Mouse (Mus musculus): ENCODE data around the gene Camk2n2.

The Camk2n2 gene

DNA sequence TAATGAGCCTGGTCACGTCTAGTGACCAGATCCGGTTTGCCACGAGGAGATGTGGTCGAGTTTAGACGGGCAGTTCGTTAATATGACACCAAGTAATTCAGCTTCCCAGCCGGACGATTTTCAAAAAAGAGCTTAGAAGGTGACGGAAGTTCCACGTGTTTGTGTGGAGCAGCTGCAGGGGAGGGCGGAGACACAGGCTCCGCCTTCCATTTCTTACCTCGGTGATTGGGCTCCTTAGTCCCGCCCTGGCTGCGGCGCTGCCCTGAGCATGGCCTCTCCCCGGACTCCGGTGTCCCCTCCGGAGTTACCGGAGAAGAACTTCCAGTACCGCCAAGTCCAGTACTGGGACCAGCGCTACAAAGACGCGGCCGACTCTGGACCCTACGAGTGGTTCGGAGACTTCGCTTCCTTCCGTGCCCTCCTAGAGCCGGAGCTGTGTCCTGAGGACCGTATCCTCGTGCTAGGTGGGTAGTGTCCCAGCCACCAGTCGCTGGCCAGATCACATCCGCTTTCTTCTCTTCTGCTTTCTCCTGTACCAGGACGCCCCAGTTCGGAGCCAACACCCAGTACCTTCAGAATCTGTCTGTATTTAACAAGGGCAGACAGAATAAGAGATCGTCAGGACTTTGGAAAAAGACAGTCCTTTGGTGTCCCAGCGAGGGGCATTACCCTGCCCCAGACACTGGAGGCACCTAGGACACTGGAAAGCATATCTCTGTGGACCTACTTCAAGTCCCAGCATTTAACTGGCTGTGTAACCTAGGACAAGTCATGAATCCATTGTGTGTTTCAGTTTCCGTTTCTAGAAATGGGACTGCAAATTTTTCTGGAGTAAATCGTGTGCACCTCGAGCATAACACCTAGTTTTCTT lies 9.5 kb downstream of the Camk2n2 start, which contains the start of the genes Eef1akmt4, Gm49333 and Alg3:
Gene Eef1akmt4, plus strand, starts transcription at position 237 of the 871 bp plus-strand sequence.
Gene Gm49333, plus strand, starts transcription at position 254 of the 871 bp plus-strand sequence.
Gene Alg3, minus strand, starts transcription at position 379 of the 871 bp plus-strand sequence.
- DNase-seq (ENCODE audit: low read depth, low spot score): peak; percentile 97

DNA sequence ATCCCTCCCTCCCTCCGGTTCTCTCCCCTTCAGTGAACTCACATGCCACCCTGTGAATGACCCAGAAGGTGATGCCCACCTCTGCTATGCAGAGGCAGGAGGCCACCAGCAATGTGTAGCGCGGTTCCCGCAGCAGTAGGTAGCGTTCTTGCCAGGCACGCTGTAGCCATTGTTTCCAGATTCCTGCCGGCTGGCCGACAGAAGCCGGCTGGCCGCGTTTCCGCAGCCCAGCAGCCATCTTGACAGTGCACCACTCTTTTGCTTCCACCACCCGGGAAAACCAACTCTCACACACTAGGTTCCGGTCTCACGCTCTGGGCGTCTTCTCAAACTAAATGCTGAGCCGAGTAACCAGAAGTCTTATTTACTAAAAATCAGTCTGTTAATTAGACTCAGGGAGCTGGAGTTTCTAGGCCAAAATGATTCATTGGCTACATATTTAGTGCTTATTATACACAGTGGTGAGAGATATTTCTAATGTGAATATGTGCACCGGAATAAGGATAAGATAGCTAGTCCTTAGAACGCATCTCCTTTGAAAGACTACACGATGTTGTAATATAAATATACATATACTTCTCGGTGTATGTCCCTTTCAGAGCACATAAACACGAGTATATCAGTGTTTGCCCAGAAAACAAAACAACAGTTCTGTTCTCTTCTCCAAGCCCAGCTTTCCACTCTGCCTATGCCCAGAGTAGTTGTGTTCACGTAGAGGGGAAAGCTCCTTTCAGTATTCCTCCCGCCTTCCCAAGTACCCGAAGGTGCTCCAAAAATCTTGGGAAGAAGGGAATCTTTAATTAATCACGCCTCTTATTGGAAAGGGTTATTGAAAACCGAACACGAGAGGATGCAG lies 10.4 kb downstream of the Camk2n2 start:
- peak; percentile 93 for DNase-seq (ENCODE audit: low read depth, low spot score)

- no peak for DNase-seq (ENCODE audit: low read depth, low spot score)
Observed at GRCm38 (mm10) chr16:20604705-20605104, 16.4 kb downstream of the Camk2n2 start.

DNA sequence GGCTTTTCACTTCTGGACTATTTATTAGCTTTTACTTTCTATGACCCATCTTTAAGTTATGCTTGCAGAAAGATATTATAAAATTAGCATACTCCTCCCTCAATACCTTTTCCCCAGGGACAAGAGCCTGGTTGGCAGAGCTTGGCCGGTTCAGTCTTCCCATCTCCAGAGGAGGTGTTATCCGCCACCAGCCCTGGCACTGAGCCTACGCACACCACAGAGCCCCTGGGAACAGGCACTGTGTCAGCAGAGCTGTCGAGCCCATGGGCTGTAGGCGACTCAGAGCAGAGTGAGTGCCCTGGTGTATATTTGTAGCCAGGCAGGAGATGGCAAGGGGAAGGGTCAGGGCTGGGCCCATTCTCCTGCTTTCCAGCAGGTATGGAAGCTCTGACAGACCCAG lies 20.6 kb downstream of the Camk2n2 start:
- no peak for DNase-seq (ENCODE audit: low read depth, low spot score)

- DNase-seq (ENCODE audit: low read depth, low spot score): no peak
Observed at GRCm38 (mm10) chr16:20596687-20597441, 24.2 kb downstream of the Camk2n2 start.

GRCm38 (mm10) chr16:20595737-20596136 lies 25.4 kb downstream of the Camk2n2 start:
- no peak for DNase-seq (ENCODE audit: low read depth, low spot score)

- no peak for DNase-seq (ENCODE audit: low read depth, low spot score)
Observed at GRCm38 (mm10) chr16:20595060-20595673, 25.9 kb downstream of the Camk2n2 start.

- no peak for DNase-seq (ENCODE audit: low read depth, low spot score)
Observed at GRCm38 (mm10) chr16:20591076-20591705, 29.9 kb downstream of the Camk2n2 start.

GRCm38 (mm10) chr16:20590680-20591038 lies 30.4 kb downstream of the Camk2n2 start:
- no peak for DNase-seq (ENCODE audit: low read depth, low spot score)

- peak; percentile 57 for DNase-seq (ENCODE audit: low read depth, low spot score)
Observed at GRCm38 (mm10) chr16:20589939-20590679, 31.0 kb downstream of the Camk2n2 start.

GRCm38 (mm10) chr16:20589366-20589938 lies 31.6 kb downstream of the Camk2n2 start, which contains the start of gene Vwa5b2:
Gene Vwa5b2 (plus strand): TSS chr16:20589471.
- peak; percentile 37 for DNase-seq (ENCODE audit: low read depth, low spot score)
